Mouse (Mus musculus) hindbrain, embryonic 12.5 days (tissue): ENCODE results near the gene Tgif2. TPM values are rescaled to one million over a fixed set of nuclear protein-coding genes. Genes with fewer than 3 reads are reported as not detected.
"Not testable (repeated sequence)": the region's sequence is repeated elsewhere in the genome, so short reads cannot be mapped to it uniquely, and the experiment has no call there.

Experiments
- ATAC-seq: fragments of 200-750 bp; cut with Nextera tagmentation; 2 replicates; pipeline ENCODE4 v1.8.0; 2017; ENCODE audit warnings: moderate TSS enrichment; ENCODE audit not compliant: low FRiP score
- H3K27ac ChIP-seq: fragments of 300-500 bp; sonication (generic); 2 replicates; pipeline ENCODE4 v1.5.1; 2016; ENCODE audit warnings: mild to moderate bottlenecking
- H3K27me3 ChIP-seq: fragments of 300-500 bp; sonication (generic); 2 replicates; pipeline ENCODE4 v1.6.1; 2016; ENCODE audit warnings: mild to moderate bottlenecking
- H3K36me3 ChIP-seq: fragments of 300-500 bp; sonication (generic); 2 replicates; pipeline ENCODE4 v1.6.1; 2016; ENCODE audit warnings: mild to moderate bottlenecking
- H3K4me1 ChIP-seq: fragments of 300-500 bp; sonication (generic); 2 replicates; pipeline ENCODE4 v1.6.1; 2016
- H3K4me2 ChIP-seq: fragments of 300-500 bp; sonication (generic); replicated peaks from 2 replicates; pipeline ENCODE4 v1.6.1; 2016; ENCODE audit warnings: mild to moderate bottlenecking
- H3K4me3 ChIP-seq: fragments of 300-500 bp; sonication (generic); 2 replicates; pipeline ENCODE4 v1.5.1; 2016; ENCODE audit warnings: mild to moderate bottlenecking
- H3K9ac ChIP-seq: fragments of 300-500 bp; sonication (generic); 2 replicates; pipeline ENCODE4 v1.6.1; 2016; ENCODE audit warnings: mild to moderate bottlenecking, moderate library complexity
- H3K9me3 ChIP-seq: fragments of 300-500 bp; sonication (generic); replicated peaks from 2 replicates; pipeline ENCODE4 v1.6.1; 2016; ENCODE audit warnings: mild to moderate bottlenecking
- WGBS: fragments of 180-500 bp; shearing (Covaris S2); methylation state at CpG from one replicate; pipeline ENCODE4 v1.1.7; 2016; 5-methylcytosine and 5-hydroxymethylcytosine counted together
- polyA plus RNA-seq: library from polyadenylated mRNA; unstranded; fragments of >200 nt; fragmentation: Nextera tagmentation; extraction: Ambion mirVana; gene quantifications from 2 replicates; pipeline ENCODE4 v1.2.1, GENCODE M21; 2016

Tgif2 gene
- polyA plus RNA-seq, 1 experiment from 2014 or later: 64.4 TPM

DNA sequence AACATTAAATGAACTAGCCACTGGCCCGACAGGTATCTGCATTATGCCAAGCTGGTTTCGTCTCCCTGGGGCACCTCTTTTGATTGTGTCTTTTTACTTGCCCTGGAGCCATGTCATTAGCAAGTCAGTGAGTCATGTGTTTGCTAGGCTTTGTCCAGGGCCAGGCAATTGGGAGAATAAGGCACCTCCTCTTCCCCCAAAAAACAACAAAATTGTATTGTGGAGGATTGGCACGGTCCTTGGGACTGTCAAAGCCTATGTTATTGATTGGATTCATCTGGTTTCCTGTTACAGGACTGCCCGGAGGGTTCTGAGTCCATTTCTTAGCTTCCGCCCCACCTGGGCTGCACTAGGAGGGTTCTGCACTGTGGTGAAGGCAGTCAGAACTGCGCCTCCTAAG, 7.8 kb downstream of the Tgif2 start:
- 0 out of 2 replicates have a peak overlapping the region, but pooled peaks have one; percentile 38 for H3K9ac ChIP-seq
- no peak for ATAC-seq
- H3K9me3 ChIP-seq: no peaks in the 10 kb centered on the region
- WGBS: 66% methylated on average over 6 of the region's 6 CpGs
- no peaks in the 10 kb centered on the region for H3K27me3 ChIP-seq
- H3K36me3 ChIP-seq: peaks cover 43% of the 10 kb centered on the region
- 0 out of 2 replicates have a peak overlapping the region, but pooled peaks have one; percentile 23 for H3K27ac ChIP-seq
- H3K4me3 ChIP-seq: no peak overlapping the region
- no peak overlapping the region for H3K4me2 ChIP-seq
- H3K4me1 ChIP-seq: peaks cover 48% of the 10 kb centered on the region

DNA sequence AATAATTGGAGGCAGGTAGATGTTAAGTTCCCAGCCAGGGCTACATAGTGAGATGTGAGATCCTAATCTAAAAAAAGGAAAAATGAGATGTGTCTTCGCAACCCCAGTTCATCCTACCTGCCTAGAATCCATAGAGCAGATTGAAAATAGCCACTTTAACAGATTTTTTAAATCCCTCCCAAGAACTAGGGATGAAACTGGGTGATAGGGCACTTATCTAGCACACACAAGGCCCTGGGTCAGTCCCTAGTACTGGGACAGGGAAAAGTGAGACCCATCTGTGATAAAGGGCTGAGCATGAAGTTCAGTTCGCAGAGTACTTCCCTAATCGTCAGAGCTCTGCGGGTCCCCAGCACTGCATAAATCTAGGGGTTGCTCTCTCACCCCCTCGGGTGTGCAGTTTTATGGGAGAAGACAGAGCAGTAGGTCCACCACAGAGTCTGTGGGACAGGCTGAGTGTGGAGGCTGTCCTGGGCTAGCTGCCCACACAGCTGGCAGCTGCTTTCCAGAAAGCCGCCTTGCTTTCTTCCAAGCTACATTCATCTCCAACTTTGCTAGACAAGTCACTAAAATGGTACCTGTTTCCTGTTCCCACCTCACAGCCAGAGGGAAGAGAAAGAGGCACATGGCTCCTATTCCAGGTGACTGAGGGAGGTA, 8.8 kb downstream of the Tgif2 start:
- Histone ChIP-seq H3K4me1 (peaks cover 38% of the 10 kb centered on the region), H3K27me3 (no peaks in the 10 kb centered on the region), H3K4me3 (no peak overlapping the region), H3K36me3 (peaks cover 46% of the 10 kb centered on the region), H3K27ac (no peak overlapping the region), H3K9me3 (no peaks in the 10 kb centered on the region), H3K9ac (no peak overlapping the region), H3K4me2 (no peak overlapping the region)
- WGBS: 95% methylated on average over 6 of the region's 6 CpGs
- no peak for ATAC-seq

DNA sequence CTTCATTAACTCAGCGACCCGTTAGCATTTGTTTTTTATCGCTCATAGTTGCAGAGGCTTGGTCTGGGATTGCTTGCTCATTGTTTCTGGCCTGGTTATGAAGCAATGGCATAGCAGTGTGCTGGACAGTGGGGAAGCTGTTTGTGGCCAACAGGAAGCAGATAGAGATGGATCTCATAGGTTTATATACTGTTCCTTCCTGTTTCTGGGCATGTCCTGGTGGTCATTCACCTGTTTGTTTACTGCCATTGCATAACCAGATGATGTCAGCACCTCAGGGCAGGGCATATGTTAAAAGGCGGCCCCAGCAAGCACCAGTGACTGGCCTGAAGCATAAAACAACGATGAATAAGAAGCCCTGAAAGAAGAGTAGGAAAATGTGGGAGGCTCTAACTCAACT, 10.7 kb downstream of the Tgif2 start:
- no peak for ATAC-seq

DNA sequence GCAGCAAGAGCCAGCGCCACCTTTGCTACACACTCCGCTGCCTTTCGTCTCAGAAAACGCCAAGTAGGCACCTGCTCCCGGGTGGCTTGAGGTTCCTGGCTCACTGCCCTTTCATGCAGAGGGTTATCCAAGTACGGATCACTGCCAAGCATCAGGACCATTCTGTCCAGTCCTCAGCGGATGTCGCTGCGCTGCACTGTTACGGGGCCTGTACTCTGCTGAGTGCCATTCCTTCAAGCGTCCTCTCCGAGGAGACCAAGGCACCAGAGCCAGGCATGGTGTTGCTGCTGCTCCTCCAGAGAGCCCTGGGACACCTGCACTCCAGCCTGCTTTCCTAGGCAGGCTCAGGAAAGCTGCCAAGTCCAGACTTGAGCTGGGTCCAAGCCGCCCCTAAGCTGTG, 13.8 kb downstream of the Tgif2 start:
- ATAC-seq: 0 out of 2 replicates have a peak, but pooled peaks have one; percentile 36
- H3K36me3 ChIP-seq: peaks cover 44% of the 10 kb centered on the region
- WGBS: 81% methylated on average over 9 of the region's 13 CpGs
- not testable (repeated sequence) for H3K9ac ChIP-seq, H3K9me3 ChIP-seq, H3K4me3 ChIP-seq, H3K4me2 ChIP-seq, H3K27ac ChIP-seq, H3K4me1 ChIP-seq, H3K27me3 ChIP-seq

More for the DNA sequence above, 10.7 kb downstream of the Tgif2 start:
- Histone ChIP-seq H3K4me3 (no peak overlapping the region), H3K27ac (no peak overlapping the region), H3K9me3 (no peaks in the 10 kb centered on the region), H3K36me3 (peaks cover 44% of the 10 kb centered on the region), H3K9ac (no peak overlapping the region), H3K4me2 (no peak overlapping the region), H3K27me3 (no peaks in the 10 kb centered on the region), H3K4me1 (peaks cover 20% of the 10 kb centered on the region)
- WGBS: 93% methylated on average over 5 of the region's 5 CpGs

DNA sequence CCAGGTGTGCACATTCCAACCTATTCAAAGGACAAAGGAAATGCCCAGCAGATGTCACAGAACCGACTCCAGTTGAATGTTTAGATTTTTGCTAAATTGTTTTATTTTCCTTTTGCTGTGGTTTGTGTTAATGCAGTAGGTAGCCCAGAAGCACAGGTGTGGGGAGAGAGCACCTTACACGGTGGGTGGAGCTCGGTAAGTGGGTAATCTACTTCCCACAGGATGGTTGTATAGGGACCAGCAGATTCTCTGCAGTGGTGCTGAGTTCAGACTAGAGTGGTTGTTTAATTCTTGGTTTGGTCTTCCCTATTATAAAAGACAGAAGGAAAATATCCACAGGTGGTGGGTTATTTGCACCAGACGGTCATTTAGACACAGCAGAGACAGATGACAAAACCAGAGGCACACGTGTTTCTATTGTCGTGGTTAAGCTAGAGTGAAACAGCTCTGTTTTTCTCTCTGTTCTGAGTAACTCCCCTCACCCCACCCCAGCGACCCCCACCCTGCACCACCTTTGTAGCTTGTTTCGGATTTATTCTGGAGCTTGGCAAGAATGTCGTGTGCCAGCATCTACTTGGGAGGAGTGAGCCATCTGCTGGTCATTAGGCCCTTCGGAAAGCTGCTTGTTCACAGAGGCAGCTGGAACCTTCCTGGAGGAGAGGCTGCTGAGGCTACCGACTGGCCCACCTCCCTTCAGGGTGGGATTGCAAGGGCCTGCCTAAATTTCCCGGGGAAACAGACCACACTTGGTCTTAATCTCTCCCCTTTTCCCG, 14.4 kb downstream of the Tgif2 start:
- H3K36me3 ChIP-seq: peaks cover 41% of the 10 kb centered on the region
- not testable (repeated sequence) for H3K9me3 ChIP-seq, H3K27me3 ChIP-seq, ATAC-seq, H3K4me2 ChIP-seq, H3K4me3 ChIP-seq, H3K4me1 ChIP-seq, H3K27ac ChIP-seq, H3K9ac ChIP-seq
- 51% methylated on average over 13 of the region's 13 CpGs for WGBS

DNA sequence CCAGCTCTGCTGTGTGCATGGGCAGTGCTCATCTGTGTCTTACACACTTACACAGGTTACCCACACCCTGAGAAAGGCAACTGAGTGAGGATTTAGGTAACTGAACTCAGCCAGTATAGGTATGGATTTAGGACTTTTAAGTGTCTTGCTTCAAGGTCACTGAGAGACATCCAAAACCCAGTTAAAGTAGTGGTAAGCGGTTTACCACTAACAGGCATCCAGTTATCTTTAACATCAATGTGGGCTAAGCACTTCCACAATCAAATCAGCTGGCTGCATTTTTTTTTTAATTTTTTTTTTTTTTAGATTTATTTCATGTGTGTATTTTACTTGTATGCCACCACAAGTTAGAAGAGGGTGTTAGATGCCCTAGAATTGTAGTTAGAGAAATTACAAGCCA, 16.5 kb downstream of the Tgif2 start:
- WGBS: 97% methylated on average over 1 of the region's 1 CpGs
- peaks cover 5% of the 10 kb centered on the region for H3K4me1 ChIP-seq
- ATAC-seq: no peak

DNA sequence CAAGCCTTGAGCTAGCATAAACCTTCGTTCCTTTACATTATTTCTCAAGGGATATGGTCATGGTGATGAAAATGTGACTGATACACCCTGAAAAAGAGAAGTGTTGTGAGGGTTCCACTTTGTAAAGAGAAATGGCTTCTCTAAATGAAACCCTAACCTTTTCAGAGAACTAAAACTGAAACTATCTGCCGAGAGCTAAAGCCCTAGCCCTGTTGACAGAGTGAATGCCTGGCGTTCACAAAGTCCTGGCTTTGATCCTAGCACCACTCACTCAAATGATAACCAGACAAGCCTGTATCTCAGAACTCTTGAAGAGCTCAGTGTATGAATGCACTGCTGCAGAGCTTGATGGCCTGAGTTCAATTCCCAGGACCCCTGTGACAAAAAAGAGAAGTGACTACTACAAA, 17.6 kb downstream of the Tgif2 start:
- Histone ChIP-seq H3K27ac (no peak overlapping the region), H3K4me3 (no peak overlapping the region), H3K4me2 (no peak overlapping the region), H3K9ac (no peak overlapping the region), H3K9me3 (no peaks in the 10 kb centered on the region), H3K36me3 (peaks cover 20% of the 10 kb centered on the region), H3K27me3 (no peaks in the 10 kb centered on the region), H3K4me1 (peaks cover 8% of the 10 kb centered on the region)
- no peak for ATAC-seq
- WGBS: 92% methylated on average over 3 of the region's 3 CpGs

More for the DNA sequence above, 16.5 kb downstream of the Tgif2 start:
- no peak overlapping the region for H3K4me2 ChIP-seq
- H3K27me3 ChIP-seq: no peaks in the 10 kb centered on the region
- H3K9me3 ChIP-seq: no peaks in the 10 kb centered on the region
- H3K4me3 ChIP-seq: no peak overlapping the region
- no peak overlapping the region for H3K9ac ChIP-seq
- no peak overlapping the region for H3K27ac ChIP-seq
- H3K36me3 ChIP-seq: peaks cover 31% of the 10 kb centered on the region

DNA sequence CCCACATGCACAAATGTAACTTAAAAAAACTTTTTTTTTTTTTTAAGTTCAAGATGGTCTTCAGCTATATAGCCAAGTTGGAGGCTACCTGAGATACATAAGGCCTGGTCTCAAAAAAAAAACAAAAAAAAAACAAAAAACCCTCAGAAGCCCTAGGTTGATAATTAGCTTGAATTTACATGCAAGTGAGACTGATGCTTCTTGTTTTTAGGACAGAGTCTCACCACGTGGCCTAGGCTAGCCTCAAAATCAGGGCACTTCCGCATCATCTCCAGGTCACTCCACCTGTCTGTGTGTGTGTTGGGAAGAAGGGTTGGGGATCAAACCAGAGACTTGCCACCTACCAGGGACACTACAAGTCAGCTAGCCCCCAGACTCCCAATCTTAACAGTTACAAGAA, 18.0 kb downstream of the Tgif2 start, which contains the start of gene 4930518I15Rik:
TSS of gene 4930518I15Rik (minus strand) at position 112 of the 400 bp plus-strand sequence.
- Histone ChIP-seq H3K9ac (no peak within 1 kb of the TSS), H3K27ac (no peak within 1 kb of the TSS), H3K4me2 (no peak within 1 kb of the TSS), H3K4me1 (peaks cover 8% of the 10 kb centered on the region), H3K36me3 (peaks cover 18% of the 10 kb centered on the region), H3K4me3 (no peak within 1 kb of the TSS), H3K27me3 (no peaks in the 10 kb centered on the region), H3K9me3 (no peaks in the 10 kb centered on the region)
- WGBS: 93% methylated on average over 2 of the region's 2 CpGs
- ATAC-seq: no peak

DNA sequence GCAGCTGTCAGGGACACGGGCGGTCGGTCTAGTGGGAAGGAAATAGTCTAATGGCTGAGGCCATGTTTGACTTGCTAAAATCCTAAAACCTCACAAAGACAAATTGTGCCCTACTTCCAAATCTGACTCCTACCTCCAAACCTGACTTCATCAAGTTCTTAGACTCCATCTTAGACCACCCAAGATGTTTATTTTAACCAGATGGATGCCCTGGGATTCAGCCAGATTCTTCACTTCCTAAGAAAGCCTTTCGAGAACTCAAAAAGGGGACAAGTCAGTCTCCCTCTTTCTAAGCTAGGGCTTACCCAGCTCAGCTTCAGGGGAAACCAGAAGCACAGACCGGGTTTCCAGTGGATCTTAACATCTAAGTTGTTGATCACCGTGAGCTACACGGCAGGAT, 18.9 kb downstream of the Tgif2 start:
- Histone ChIP-seq H3K27me3 (no peaks in the 10 kb centered on the region), H3K4me1 (peaks cover 11% of the 10 kb centered on the region), H3K9me3 (no peaks in the 10 kb centered on the region), H3K9ac (no peak overlapping the region), H3K4me2 (no peak overlapping the region), H3K36me3 (peaks cover 16% of the 10 kb centered on the region), H3K4me3 (no peak overlapping the region), H3K27ac (no peak overlapping the region)
- 87% methylated on average over 7 of the region's 7 CpGs for WGBS
- ATAC-seq: no peak

DNA sequence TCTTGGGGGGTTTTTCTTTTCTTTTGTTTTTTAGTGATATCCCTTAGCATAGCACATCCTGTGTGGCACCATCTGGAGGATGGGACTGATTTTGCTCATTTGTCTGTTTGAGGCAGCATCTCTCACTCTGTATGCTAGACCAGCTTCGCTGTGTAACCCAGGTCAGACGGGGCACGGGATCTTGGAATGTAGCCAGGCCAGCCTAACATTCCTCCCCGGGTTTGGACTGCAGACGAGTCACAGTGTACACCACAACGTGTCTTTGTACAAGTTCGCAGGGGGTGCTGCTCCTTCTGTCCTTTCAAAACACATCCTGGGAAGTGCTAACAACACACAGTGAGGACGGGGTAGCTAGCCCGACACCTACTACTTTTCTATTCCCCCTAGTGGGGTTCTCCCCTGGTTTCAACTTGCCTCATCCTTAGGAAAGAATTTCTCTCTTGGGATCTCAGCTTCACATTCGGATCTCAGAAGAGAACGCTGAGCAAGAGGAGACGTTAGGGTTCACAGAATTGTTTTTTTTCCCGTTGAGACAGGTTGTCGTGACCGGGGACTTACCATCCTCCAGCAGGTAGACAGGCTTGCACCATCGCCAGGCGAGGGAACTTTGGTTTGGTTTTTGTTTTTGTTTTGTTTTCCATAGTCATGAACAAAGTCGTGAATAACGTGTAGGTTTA, 22.4 kb downstream of the Tgif2 start:
- Histone ChIP-seq H3K4me1 (peaks cover 20% of the 10 kb centered on the region), H3K27me3 (no peaks in the 10 kb centered on the region), H3K9me3 (no peaks in the 10 kb centered on the region), H3K9ac (peak overlapping the region; percentile 80), H3K27ac (peak overlapping the region; percentile 92), H3K4me3 (peak overlapping the region; percentile 96), H3K4me2 (peak overlapping the region; percentile 75), H3K36me3 (peaks cover 25% of the 10 kb centered on the region)
- under 1% methylated on average over 19 of the region's 19 CpGs for WGBS
- ATAC-seq: peak; percentile 29

DNA sequence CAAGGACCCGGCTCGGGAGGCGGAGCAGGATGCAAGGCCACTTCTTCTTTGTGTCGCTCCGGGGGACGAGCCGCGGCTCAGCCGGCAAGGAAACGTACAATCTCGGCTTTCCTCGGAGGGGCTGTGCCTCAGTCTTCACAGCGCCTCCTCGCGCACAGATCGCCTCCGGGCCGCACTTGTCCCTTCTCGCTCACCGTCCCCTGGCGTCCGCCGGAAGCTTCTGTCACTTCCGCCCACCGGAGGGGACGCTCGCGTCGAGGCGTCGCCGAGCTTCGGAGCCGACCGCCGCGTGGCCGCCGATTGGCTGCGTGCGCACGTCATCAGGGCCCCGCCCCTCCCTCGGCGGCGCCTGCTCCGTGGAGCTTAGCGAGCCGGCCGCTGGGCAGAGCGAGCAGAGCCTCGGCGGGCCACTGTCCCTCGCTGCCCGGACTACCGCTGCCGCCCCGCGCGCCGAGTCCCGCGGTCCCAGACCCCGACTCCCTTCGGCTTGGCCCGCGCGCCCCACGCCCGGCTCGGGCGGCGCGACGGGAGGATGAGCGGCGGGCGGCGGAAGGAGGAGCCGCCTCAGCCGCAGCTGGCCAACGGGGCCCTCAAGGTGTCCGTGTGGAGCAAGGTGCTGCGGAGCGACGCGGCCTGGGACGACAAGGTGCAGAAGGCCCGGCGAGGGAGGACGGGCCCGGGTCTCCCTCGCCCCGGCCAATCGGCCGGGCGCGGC, 23.1 kb downstream of the Tgif2 start, which contains the start of gene Rab5if:
TSS of gene Rab5if (plus strand) at position 357 of the 715 bp plus-strand sequence.
- Histone ChIP-seq H3K9me3 (no peaks in the 10 kb centered on the region), H3K9ac (peak within 1 kb of the TSS; percentile 96), H3K36me3 (peaks cover 29% of the 10 kb centered on the region), H3K4me3 (peak within 1 kb of the TSS; percentile 96), H3K4me1 (peaks cover 20% of the 10 kb centered on the region), H3K27me3 (no peaks in the 10 kb centered on the region), H3K4me2 (peak within 1 kb of the TSS; percentile 90), H3K27ac (peak within 1 kb of the TSS; percentile 92)
- under 1% methylated on average over 82 of the region's 98 CpGs for WGBS
- ATAC-seq: peak; percentile 96
